Mouse (Mus musculus): ENCODE data around the gene Gm47969.
"Not testable (repeated sequence)": the region's sequence is repeated elsewhere in the genome, so short reads cannot be mapped to it uniquely, and the experiment has no call there.

Gm47969 gene

DNA sequence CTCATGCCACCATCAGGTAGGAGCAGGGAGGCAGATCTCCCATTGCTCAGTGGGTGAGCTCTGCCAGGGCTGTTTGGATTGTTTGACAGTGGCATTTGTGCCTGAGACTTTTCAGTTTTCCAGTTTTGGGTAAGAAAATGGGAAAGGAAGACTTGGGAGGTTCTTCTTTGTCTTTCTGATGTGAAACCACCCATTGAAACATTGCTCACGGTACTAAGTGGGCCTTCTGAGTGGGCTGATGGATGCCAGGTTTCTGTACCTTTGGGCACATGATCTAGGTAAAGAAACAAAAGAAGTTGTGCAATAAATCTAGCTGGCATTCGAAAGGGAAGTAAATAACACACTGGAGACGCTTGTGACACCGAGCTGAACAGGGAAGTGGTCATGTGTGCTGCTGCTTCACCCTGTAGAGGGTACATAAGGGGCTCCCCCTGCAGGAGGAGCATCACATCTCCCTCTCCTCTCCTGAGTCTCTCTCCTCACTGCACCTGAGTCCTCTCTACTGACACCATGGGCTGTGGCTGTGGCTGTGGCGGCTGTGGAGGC, at the start of gene Gm47969:
Gene Gm47969 (plus strand): TSS at position 51 of the 546 bp plus-strand sequence.
- no peak for DNase-seq

DNA sequence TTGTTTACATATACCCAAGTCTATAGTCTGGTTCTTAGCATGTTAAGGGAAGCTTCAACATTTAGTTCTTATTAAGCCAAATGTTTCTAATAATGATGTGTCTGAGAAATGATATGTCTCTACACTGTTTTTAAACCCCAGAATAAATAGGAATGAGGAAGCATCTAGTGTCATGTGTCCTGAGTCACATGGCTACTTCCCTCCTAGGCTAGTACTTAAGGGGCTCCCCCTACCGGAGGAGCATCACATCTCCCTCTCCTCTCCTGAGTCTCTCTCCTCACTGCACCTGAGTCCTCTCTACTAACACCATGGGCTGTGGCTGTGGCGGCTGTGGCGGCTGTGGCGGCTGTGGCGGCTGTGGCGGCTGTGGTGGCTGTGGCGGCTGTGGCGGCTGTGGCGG, 44.4 kb upstream of the Gm47969 start, which contains the start of gene Gm47959:
Gene Gm47959 (plus strand): TSS at position 243 of the 400 bp plus-strand sequence.
- DNase-seq, result not testable (repeated sequence)

- no peak for DNase-seq
These were observed 38.2 kb upstream of the Gm47969 start for GRCm38 (mm10) chr1:83006218-83007179.

- no peak for DNase-seq
These were observed 37.3 kb upstream of the Gm47969 start for GRCm38 (mm10) chr1:83007471-83007870.

- no peak for DNase-seq
These were observed 30.3 kb upstream of the Gm47969 start for GRCm38 (mm10) chr1:83014477-83014876.

- no peak for DNase-seq
These were observed 29.3 kb upstream of the Gm47969 start for GRCm38 (mm10) chr1:83015329-83015879.

DNA sequence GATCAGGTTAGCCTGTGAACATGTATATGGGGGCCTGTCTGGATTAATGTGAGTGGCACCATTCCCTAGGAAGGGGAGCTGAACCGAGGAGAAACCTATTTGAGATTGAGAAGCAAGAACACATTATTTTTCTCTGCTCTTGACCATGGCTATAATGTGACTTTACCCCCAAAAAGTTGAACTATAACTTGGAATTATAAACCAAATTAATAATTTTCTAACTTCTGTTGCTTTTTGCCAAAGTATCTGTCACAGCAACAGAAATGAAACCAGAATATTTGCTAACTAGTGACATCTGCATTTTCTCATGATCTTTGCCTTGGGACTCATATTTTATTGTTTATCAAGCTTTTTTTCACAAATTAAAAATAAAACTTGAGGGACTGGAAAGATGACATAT, 28.2 kb upstream of the Gm47969 start:
- DNase-seq, result no peak

DNA sequence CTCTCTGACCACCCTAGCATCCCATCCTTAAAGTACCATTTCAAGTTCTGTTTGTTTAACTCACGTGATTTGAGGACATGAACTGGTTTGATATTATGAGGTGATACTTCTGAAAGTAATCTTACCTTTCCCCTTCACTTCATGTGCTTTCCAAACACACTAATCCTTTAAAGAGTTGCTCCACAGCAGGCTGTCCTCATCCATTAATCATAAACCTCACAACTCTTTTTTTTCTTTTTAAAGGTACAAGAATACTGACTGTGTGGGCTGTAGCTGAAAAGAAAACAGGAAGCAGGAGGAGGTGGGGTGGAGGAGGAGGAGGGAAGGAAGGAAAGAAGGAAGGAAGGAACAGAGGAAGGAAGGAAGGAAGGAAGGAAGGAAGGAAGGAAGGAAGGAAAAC, 12.8 kb upstream of the Gm47969 start:
- DNase-seq, result no peak

- no peak for DNase-seq
These were observed 12.2 kb upstream of the Gm47969 start for GRCm38 (mm10) chr1:83032508-83032907.

- no peak for DNase-seq
These were observed 10.2 kb upstream of the Gm47969 start for GRCm38 (mm10) chr1:83034509-83034908.

- no peak for DNase-seq
These were observed 7.7 kb upstream of the Gm47969 start for GRCm38 (mm10) chr1:83036892-83037667.

GRCm38 (mm10) chr1:83038109-83038672, 6.5 kb upstream of the Gm47969 start, which contains the start of gene Slc19a3:
Gene Slc19a3 (minus strand): TSS chr1:83038448.
- DNase-seq, result no peak

GRCm38 (mm10) chr1:83039080-83039479, 5.7 kb upstream of the Gm47969 start:
- DNase-seq, result no peak

- no peak for DNase-seq
These were observed 2.4 kb upstream of the Gm47969 start, which contains the start of gene Krtap28-10 for GRCm38 (mm10) chr1:83042380-83042779. Gene Krtap28-10 (minus strand): TSS chr1:83042480.

DNA sequence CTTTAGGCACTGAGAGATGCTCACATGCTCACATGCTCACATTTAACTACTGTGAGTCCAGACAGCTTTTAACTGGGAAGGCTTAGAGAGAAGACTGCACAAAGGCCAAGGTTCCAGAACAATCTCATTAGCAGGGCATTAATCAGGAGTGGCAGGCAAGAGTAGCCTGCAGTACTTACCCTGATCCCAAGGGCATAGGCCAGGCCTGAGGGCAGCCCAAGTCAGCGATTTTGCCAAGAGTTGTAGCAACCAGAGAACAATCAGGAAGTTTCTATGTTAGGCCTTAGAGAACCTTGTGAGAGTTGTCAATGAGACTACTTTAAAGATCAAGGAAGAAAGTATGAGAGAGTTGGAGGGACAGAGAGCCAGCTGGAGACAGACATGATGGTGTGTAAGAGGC, 13.7 kb downstream of the Gm47969 start:
- no peak for DNase-seq

GRCm38 (mm10) chr1:83059278-83059677, 14.5 kb downstream of the Gm47969 start, which contains the start of gene A030005K14Rik:
Gene A030005K14Rik (minus strand): TSS chr1:83059378.
- DNase-seq, result no peak

DNA sequence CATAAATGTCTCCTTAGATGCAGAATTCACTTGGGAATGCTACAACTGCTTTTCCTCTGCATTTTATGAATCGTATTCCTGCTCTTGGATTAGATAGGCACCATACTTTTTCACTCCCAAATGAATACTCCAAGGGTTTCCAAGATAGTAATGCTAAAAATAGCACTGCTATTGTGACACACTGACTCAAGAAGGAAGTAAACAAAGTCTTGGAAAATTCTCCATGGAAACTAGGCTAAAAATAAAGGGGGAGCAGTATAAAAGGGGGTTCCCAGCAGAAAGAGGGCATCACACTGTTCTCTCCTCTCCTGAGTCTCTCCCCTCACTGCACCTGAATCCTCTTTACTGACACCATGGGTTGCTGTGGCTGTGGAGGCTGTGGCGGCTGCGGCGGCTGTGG, 15.9 kb downstream of the Gm47969 start, which contains the start of gene Krtap28-13:
Gene Krtap28-13 (plus strand): TSS at position 288 of the 400 bp plus-strand sequence.
- DNase-seq, result no peak

GRCm38 (mm10) chr1:83064851-83065250, 20.1 kb downstream of the Gm47969 start:
- DNase-seq, result no peak

DNA sequence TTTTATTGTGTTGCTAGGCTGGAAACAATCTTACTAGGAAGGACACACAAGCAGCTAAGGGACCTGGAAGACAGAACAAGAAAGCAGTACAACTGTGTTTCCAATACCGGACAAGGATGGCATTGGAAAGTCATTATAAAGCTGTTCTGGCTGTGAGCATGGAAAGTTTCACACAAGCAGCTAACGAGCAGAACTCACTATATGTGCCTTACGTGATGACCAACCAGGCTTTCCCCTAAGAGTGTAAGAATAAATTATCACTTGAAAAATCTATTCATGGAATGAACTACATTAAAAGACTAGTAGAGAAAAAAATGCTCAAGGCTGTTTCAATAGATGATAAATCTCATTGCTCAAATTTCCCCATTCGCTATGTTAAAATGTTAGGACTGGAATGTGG, 21.8 kb downstream of the Gm47969 start:
- DNase-seq, result no peak

DNA sequence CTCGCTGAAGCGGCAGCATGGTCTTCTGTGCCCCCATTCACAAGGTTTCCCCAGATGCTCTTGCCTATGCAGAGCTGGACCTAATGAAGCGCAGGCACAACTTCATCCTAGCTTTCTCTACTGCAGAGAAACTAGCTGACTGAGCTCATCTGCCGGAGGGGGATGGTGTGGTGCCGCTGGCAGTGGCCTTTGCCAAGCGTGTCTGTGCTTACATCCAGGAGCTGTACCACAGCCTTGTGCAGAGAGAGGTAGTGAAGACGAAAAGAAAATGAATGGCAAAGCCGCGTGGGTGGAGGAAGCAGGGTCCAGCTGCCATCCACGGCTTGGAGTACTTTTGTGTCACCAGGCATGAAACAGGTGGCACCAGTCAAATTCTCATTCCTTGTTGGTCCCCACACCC, 22.5 kb downstream of the Gm47969 start:
- no peak for DNase-seq

- no peak for DNase-seq
These were observed 30.9 kb downstream of the Gm47969 start for GRCm38 (mm10) chr1:83075526-83076189.

All from thymus, postnatal 14 days (tissue).